Mouse (Mus musculus): ENCODE measurements around the gene Zfand2b. TPM values are rescaled to one million over a fixed set of nuclear protein-coding genes. Genes with fewer than 3 reads are reported as not detected.

Zfand2b gene
- polyA plus RNA-seq, 1 experiment from 2014 or later, result 31.7 TPM

- no peak overlapping the region for H3K4me2 ChIP-seq (ENCODE audit: low read depth, low read length)
- H3K36me3 ChIP-seq (ENCODE audit: control insufficient read depth, insufficient read depth), result peaks cover 54% of the 10 kb centered on the region
- H3K4me3 ChIP-seq (ENCODE audit: low read length), result no peak overlapping the region
- H3K9ac ChIP-seq (ENCODE audit: low read length), result no peak overlapping the region
- WGBS, result 90% methylated on average over 11 of the region's 11 CpGs
- no peaks in the 10 kb centered on the region for H3K4me1 ChIP-seq (ENCODE audit: control insufficient read depth, insufficient read depth, low read length)
- H3K9me3 ChIP-seq (replicated peaks; ENCODE audit: control insufficient read depth, low read length), result no peaks in the 10 kb centered on the region
- H3K27ac ChIP-seq (ENCODE audit: low read length), result no peak overlapping the region
- H3K27me3 ChIP-seq (ENCODE audit: control insufficient read depth, insufficient read depth, low read length), result no peaks in the 10 kb centered on the region
- ATAC-seq (replicated peaks; ENCODE audit: extremely low read depth, insufficient read depth, low FRiP score), result no peak
These were observed 17.0 kb downstream of the Zfand2b start for GRCm38 (mm10) chr1:75185495-75185894.

DNA sequence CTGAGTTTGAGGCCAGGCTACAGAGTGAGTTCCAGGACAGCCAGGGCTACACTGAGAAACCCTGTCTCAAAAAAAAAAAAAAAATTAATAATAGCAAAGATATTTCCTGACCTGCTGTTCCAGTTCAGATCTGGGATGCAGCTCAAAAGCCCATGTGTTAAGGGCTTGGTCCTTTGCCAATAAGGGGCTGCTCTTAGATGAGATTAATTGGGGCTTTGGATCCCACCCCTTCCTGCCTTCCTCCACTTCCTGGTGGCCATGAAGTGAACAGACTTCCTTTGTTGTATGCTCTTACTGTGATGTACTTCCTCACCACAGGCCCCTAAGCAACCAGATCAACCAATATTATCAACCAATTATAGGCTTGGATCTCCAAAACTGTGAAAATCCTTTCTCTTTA lies 18.7 kb downstream of the Zfand2b start:
- H3K9me3 ChIP-seq (replicated peaks; ENCODE audit: control insufficient read depth, low read length), result no peaks in the 10 kb centered on the region
- H3K36me3 ChIP-seq (ENCODE audit: control insufficient read depth, insufficient read depth), result peaks cover 48% of the 10 kb centered on the region
- H3K4me1 ChIP-seq (ENCODE audit: control insufficient read depth, insufficient read depth, low read length), result peaks cover 7% of the 10 kb centered on the region
- ATAC-seq (replicated peaks; ENCODE audit: extremely low read depth, insufficient read depth, low FRiP score), result no peak
- H3K4me3 ChIP-seq (ENCODE audit: low read length), result no peak overlapping the region
- no peaks in the 10 kb centered on the region for H3K27me3 ChIP-seq (ENCODE audit: control insufficient read depth, insufficient read depth, low read length)
- H3K4me2 ChIP-seq (ENCODE audit: low read depth, low read length), result no peak overlapping the region
- no peak overlapping the region for H3K9ac ChIP-seq (ENCODE audit: low read length)
- H3K27ac ChIP-seq (ENCODE audit: low read length), result no peak overlapping the region

DNA sequence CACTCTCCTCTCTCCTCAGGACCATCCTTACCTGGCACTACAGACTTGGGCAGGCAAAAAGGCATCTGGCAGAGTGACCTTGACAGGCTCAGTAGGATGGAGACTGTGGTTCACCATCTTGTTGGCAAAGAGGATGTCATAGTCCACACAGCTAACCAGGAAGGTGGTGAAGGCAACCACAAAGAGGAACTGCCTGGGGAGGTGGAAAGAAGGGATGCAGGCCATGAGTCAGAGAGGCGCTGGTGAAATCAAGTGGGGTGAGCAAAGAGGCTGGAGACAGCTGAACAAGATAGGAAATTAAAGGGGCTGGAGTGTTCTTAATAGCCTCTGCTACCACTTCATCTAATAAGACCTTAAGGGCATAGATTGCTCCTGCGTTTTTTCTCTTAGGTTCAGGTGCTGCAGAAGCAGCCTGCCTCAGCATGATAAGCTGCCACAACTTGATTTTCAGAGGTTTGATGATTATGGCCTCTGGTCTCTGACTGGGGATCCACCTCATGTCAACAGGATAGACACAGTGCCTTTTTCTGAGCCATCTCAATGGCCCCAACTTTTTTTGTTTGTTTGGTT lies 19.6 kb downstream of the Zfand2b start:
- no peak for ATAC-seq (replicated peaks; ENCODE audit: extremely low read depth, insufficient read depth, low FRiP score)
- Histone ChIP-seq H3K4me1 (ENCODE audit: control insufficient read depth, insufficient read depth, low read length) (peaks cover 9% of the 10 kb centered on the region), H3K27ac (ENCODE audit: low read length) (no peak overlapping the region), H3K36me3 (ENCODE audit: control insufficient read depth, insufficient read depth) (peaks cover 40% of the 10 kb centered on the region), H3K9ac (ENCODE audit: low read length) (no peak overlapping the region), H3K9me3 (replicated peaks; ENCODE audit: control insufficient read depth, low read length) (no peaks in the 10 kb centered on the region), H3K4me3 (ENCODE audit: low read length) (no peak overlapping the region), H3K4me2 (ENCODE audit: low read depth, low read length) (no peak overlapping the region), H3K27me3 (ENCODE audit: control insufficient read depth, insufficient read depth, low read length) (no peaks in the 10 kb centered on the region)
- WGBS, result 83% methylated on average over 2 of the region's 2 CpGs

- no peak overlapping the region for H3K4me3 ChIP-seq (ENCODE audit: low read length)
- H3K27ac ChIP-seq (ENCODE audit: low read length), result no peak overlapping the region
- 45% methylated on average over 2 of the region's 2 CpGs for WGBS
- peaks cover 16% of the 10 kb centered on the region for H3K4me1 ChIP-seq (ENCODE audit: control insufficient read depth, insufficient read depth, low read length)
- H3K9ac ChIP-seq (ENCODE audit: low read length), result peak overlapping the region; percentile 95
- no peaks in the 10 kb centered on the region for H3K27me3 ChIP-seq (ENCODE audit: control insufficient read depth, insufficient read depth, low read length)
- ATAC-seq (replicated peaks; ENCODE audit: extremely low read depth, insufficient read depth, low FRiP score), result no peak
- no peaks in the 10 kb centered on the region for H3K9me3 ChIP-seq (replicated peaks; ENCODE audit: control insufficient read depth, low read length)
- H3K4me2 ChIP-seq (ENCODE audit: low read depth, low read length), result peak overlapping the region; percentile 95; the same call in 1 of the 2 replicates
- peaks cover 28% of the 10 kb centered on the region for H3K36me3 ChIP-seq (ENCODE audit: control insufficient read depth, insufficient read depth)
These were observed 22.1 kb downstream of the Zfand2b start for GRCm38 (mm10) chr1:75190577-75190976.

DNA sequence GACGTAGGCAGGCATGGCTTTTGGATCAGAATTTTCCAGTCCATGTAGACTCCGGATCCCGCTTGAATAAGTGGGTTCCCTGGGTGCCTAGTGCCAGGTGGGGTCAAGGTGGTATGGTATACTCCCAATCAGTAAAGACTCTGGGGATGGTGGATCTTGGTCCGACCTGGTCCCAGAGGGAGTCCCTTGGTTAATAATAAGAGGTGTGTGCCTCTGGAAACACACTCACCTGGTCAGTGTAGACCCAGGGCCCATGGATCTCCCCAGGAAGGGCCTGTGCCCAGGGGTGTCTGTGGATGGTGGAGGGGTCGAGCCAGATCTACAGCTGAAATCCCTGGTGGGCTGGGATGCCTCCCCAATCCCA lies 22.8 kb downstream of the Zfand2b start:
- Histone ChIP-seq H3K9me3 (replicated peaks; ENCODE audit: control insufficient read depth, low read length) (no peaks in the 10 kb centered on the region), H3K4me1 (ENCODE audit: control insufficient read depth, insufficient read depth, low read length) (peaks cover 16% of the 10 kb centered on the region), H3K4me2 (ENCODE audit: low read depth, low read length) (peak overlapping the region; percentile 95), H3K27me3 (ENCODE audit: control insufficient read depth, insufficient read depth, low read length) (no peaks in the 10 kb centered on the region), H3K4me3 (ENCODE audit: low read length) (peak overlapping the region; percentile 96), H3K9ac (ENCODE audit: low read length) (peak overlapping the region; percentile 95), H3K27ac (ENCODE audit: low read length) (peak overlapping the region; percentile 96), H3K36me3 (ENCODE audit: control insufficient read depth, insufficient read depth) (peaks cover 28% of the 10 kb centered on the region)
- no peak for ATAC-seq (replicated peaks; ENCODE audit: extremely low read depth, insufficient read depth, low FRiP score)
- 41% methylated on average over 5 of the region's 5 CpGs for WGBS

DNA sequence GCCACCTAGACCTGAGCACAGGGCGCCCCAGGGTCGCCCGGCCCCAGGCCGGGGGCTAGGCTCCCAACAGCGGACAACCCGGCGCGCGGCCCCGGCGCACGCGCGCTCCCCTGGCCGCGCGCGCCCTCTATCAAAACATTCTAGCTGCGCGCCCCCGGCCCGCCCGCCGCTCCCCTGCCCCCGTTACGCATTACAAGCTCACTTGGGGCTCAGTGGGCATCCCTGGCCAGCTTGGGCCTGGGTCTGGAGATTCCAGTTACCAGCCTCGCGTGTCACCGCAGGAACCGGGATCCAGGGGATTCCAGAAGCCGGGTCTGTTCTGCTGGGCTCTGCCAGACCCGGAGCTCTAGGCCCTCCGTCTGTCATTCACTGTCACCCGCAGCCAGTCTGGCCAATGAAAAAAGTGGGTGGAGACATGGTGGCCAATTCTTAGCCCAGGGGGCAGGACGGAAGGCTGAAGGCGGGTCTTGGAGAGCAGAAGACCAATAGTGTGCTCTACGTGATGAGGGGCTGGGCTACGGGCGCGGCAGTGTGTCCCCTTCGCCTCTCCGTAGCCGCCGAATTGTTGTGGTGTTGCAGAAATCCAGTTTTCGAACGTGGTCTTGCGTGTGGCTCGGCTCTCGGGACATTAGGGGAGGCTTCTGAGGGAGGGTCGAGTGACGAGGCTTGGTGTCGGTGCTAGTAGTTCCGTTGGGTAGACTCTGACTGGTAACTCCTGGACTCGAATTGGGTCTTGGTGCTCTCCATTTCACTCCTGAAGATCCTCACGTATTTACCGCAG lies 23.4 kb downstream of the Zfand2b start, which contains the start of the genes Ankzf1 and Atg9a:
Ankzf1 (plus strand) TSS at position 530 of the 781 bp plus-strand sequence.
Atg9a (minus strand) TSS at position 575 of the 781 bp plus-strand sequence.
- under 1% methylated on average over 56 of the region's 56 CpGs for WGBS
- H3K4me1 ChIP-seq (ENCODE audit: control insufficient read depth, insufficient read depth, low read length), result peaks cover 16% of the 10 kb centered on the region
- H3K36me3 ChIP-seq (ENCODE audit: control insufficient read depth, insufficient read depth), result peaks cover 28% of the 10 kb centered on the region
- H3K9ac ChIP-seq (ENCODE audit: low read length), result peak within 1 kb of the TSS; percentile 95
- peak within 1 kb of the TSS; percentile 95 for H3K4me2 ChIP-seq (ENCODE audit: low read depth, low read length)
- H3K27ac ChIP-seq (ENCODE audit: low read length), result peak within 1 kb of the TSS; percentile 96
- ATAC-seq (replicated peaks; ENCODE audit: extremely low read depth, insufficient read depth, low FRiP score), result peak; percentile 100
- peak within 1 kb of the TSS; percentile 96 for H3K4me3 ChIP-seq (ENCODE audit: low read length)
- H3K9me3 ChIP-seq (replicated peaks; ENCODE audit: control insufficient read depth, low read length), result no peaks in the 10 kb centered on the region
- no peaks in the 10 kb centered on the region for H3K27me3 ChIP-seq (ENCODE audit: control insufficient read depth, insufficient read depth, low read length)

- Histone ChIP-seq H3K9ac (ENCODE audit: low read length) (peak overlapping the region; percentile 95), H3K27ac (ENCODE audit: low read length) (peak overlapping the region; percentile 96), H3K4me1 (ENCODE audit: control insufficient read depth, insufficient read depth, low read length) (peaks cover 16% of the 10 kb centered on the region), H3K4me3 (ENCODE audit: low read length) (peak overlapping the region; percentile 96), H3K36me3 (ENCODE audit: control insufficient read depth, insufficient read depth) (peaks cover 24% of the 10 kb centered on the region), H3K27me3 (ENCODE audit: control insufficient read depth, insufficient read depth, low read length) (no peaks in the 10 kb centered on the region), H3K9me3 (replicated peaks; ENCODE audit: control insufficient read depth, low read length) (no peaks in the 10 kb centered on the region), H3K4me2 (ENCODE audit: low read depth, low read length) (peak overlapping the region; percentile 76)
- ATAC-seq (replicated peaks; ENCODE audit: extremely low read depth, insufficient read depth, low FRiP score), result peak; percentile 42
- WGBS, result under 1% methylated on average over 19 of the region's 19 CpGs
These were observed 24.0 kb downstream of the Zfand2b start for GRCm38 (mm10) chr1:75192452-75192851.

GRCm38 (mm10) chr1:75201236-75201635 lies 32.8 kb downstream of the Zfand2b start:
- H3K36me3 ChIP-seq (ENCODE audit: control insufficient read depth, insufficient read depth), result peaks cover 33% of the 10 kb centered on the region
- no peak for ATAC-seq (replicated peaks; ENCODE audit: extremely low read depth, insufficient read depth, low FRiP score)
- no peak overlapping the region for H3K4me2 ChIP-seq (ENCODE audit: low read depth, low read length)
- 75% methylated on average over 1 of the region's 1 CpGs for WGBS
- no peak overlapping the region for H3K4me3 ChIP-seq (ENCODE audit: low read length)
- no peaks in the 10 kb centered on the region for H3K4me1 ChIP-seq (ENCODE audit: control insufficient read depth, insufficient read depth, low read length)
- no peak overlapping the region for H3K27ac ChIP-seq (ENCODE audit: low read length)
- H3K27me3 ChIP-seq (ENCODE audit: control insufficient read depth, insufficient read depth, low read length), result no peaks in the 10 kb centered on the region
- no peaks in the 10 kb centered on the region for H3K9me3 ChIP-seq (replicated peaks; ENCODE audit: control insufficient read depth, low read length)
- H3K9ac ChIP-seq (ENCODE audit: low read length), result no peak overlapping the region

GRCm38 (mm10) chr1:75208967-75209678 lies 40.7 kb downstream of the Zfand2b start:
- H3K4me2 ChIP-seq (ENCODE audit: low read depth, low read length), result peak overlapping the region; percentile 68
- peak overlapping the region; percentile 71 for H3K9ac ChIP-seq (ENCODE audit: low read length)
- peaks cover 2% of the 10 kb centered on the region for H3K27me3 ChIP-seq (ENCODE audit: control insufficient read depth, insufficient read depth, low read length)
- H3K36me3 ChIP-seq (ENCODE audit: control insufficient read depth, insufficient read depth), result peaks cover 15% of the 10 kb centered on the region
- peaks cover 18% of the 10 kb centered on the region for H3K4me1 ChIP-seq (ENCODE audit: control insufficient read depth, insufficient read depth, low read length)
- H3K9me3 ChIP-seq (replicated peaks; ENCODE audit: control insufficient read depth, low read length), result no peaks in the 10 kb centered on the region
- ATAC-seq (replicated peaks; ENCODE audit: extremely low read depth, insufficient read depth, low FRiP score), result no peak
- H3K4me3 ChIP-seq (ENCODE audit: low read length), result peak overlapping the region; percentile 53
- WGBS, result 11% methylated on average over 34 of the region's 34 CpGs
- H3K27ac ChIP-seq (ENCODE audit: low read length), result no peak overlapping the region

Data from heart, embryonic 16.5 days (tissue).